Mouse (Mus musculus) cerebral cortex, adult 2 months (tissue): ENCODE data around the gene Vav2.

ENCODE experiments used
- WGBS: fragments of 180-500 bp; shearing (Covaris S2); methylation state at CpG from one replicate; pipeline ENCODE4 v1.1.7; 2018; 5-methylcytosine and 5-hydroxymethylcytosine counted together

Gene Vav2

DNA sequence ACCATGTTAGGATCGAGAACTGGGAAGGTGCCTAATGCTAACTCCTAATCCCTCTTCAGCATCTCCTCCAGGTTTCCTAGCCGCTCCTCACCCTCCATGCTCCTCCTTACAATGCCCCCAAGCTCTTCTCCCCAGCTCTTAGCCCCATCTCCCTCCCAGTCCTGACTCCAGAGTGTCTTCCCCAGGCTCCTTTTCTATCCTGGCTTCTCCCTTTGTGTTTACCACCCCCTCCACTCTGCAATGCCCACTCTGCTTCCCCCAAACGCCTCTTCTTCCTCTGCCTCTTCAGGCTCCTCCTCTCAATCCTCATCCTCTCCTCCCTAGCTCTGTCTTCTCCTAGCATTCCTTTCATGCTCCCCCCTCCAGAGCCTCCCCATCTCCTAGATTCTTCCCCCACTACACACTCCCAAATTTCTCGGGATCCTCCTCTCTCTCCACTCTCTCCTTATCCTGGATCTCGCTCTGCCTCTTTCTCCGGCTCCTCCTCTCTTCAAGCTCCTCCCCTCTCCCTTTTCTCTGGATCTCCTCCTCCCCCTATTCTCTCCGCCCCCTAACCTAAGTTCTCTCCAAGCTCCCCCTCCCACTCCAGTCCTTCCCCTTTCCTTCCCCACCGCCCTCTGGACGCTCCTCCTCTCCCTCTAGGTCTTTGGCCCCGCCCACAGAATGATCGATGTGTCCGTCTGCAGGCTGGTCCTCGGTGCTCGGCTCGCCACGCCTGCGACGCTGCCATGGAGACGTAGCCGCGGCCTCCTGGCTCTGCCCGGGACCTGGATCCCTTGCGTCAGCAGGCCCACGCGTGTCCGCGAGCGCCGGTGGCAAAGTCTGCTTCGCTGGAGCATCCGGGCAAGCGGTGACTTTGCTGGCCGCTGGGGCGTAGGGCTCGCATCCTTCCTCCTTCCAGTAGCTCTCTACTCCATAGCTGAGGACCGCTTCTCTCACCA lies 15.2 kb upstream of the Vav2 start, which contains the start of gene Brd3os:
TSS of gene Brd3os (plus strand) at position 558 of the 941 bp plus-strand sequence.
- 1% methylated on average over 36 of the region's 36 CpGs for WGBS

DNA sequence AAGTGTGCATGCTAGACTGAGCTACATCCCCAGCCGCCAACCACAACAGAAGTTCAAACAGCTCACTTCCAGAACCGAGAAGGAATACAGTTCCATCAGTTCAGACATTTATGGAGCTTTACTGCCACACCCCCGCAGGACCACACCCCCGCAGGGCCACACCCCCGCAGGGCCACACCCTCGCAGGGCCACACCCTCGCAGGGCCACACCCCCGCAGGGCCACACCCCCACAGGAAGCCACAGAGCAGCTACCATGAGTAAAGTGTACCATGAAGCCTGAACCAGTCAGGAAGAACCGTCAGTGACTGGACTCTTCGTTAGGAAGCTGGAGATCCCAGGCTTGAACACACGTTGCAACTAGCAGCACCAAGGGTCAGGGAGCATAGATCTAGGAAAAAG lies 11.4 kb upstream of the Vav2 start:
- WGBS = 26% methylated on average over 11 of the region's 11 CpGs

DNA sequence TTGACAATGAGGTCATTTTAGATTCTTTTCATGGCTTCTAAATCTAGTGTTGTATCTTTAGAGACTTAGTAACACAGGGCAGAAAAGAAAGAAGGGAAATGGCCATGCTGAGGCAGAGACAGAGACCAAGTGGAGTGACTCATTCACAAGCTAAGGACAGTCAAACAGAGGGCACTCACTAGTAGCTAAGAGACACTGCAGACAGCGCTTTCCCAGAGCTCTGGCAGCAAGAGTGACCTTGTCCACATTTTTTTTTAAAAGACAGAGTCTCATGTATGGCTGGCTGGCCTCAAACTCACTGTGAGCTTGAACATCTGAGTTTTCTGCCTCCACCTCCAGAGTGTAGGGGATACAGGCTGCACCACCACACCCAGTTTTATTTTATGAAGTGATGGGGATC lies 11.0 kb upstream of the Vav2 start:
- WGBS = 73% methylated on average over 1 of the region's 1 CpGs

DNA sequence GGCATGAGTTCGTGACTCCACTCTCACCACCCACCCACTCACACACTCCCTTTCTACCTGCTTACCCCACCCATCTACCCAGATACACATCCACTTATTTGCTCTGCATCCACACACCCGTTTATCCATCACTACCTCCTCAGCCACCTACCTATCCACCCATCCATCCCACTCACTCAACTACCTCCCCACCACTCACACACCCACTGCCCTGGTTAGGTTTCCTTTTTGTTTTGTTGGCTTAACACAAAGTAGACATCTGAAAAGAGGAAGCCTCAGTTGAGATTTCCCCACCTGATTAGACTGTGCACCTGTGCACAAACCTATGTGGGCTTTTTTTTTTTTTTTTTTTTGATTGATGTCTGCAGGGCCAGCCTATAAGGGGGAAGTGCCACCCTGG lies 5.8 kb upstream of the Vav2 start:
- 52% methylated on average over 2 of the region's 2 CpGs for WGBS

DNA sequence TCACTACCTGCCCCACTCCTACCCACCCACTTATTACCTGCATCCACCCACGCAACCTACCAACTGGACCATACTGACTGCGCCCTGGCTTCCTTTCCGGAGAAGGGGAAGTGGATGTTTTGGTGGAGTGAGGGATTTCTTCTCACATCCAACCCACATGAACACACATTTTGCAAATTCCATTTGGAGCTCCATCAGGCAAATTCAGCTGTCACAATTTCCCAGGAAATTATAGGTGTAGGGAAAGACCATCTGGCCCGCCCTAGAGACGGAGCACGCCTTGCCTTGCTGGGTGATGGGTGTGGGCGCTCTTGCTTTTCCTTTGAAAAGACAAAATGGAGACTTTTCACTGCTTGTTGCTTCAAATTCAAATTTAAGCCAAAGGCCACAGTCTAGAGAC lies 3.8 kb upstream of the Vav2 start:
- 51% methylated on average over 7 of the region's 7 CpGs for WGBS

DNA sequence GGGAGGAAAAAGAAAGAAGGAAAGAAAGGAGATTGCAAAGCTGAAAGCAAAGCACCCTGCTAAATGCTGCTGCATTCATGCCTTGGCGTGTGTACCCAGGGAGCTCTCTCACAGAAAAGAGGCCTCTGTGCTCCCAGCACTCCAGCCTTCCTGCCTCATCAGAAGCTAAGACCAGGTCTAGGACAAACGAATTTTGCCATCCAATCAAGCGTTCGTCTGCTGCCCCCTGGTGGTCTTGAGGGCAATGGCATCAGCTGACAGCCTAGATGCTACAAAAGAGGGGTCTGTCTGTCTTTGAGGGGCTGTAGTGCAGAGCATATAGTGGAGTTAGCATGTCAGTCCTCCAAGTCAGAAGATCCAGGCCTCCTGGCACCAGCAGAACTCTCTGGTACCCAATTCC lies 1.2 kb upstream of the Vav2 start:
- WGBS = under 1% methylated on average over 4 of the region's 4 CpGs

DNA sequence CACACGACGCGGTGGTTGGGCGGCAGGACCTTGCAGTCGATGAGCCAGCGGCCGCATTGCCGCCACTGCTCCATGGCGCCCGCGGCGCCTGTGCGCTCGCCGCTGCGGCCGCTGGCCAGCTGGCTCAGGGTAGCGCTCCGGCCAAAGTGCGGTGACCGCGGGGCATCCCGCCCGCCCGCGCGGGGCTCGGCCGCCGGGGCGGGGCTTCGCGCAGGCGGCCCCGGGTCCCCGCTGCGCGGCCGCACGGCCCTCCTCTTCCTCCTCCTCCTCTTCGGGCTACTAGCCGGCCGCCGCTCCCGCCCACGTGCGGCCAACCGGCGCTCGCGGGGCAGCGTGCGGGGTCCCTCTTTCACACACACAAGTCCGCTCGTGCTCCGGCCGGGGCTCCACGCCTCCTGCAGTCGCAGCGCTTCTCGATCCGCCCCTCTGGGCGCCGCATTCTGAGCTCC lies 403 bp downstream of the Vav2 start:
- WGBS = 1% methylated on average over 62 of the region's 64 CpGs

DNA sequence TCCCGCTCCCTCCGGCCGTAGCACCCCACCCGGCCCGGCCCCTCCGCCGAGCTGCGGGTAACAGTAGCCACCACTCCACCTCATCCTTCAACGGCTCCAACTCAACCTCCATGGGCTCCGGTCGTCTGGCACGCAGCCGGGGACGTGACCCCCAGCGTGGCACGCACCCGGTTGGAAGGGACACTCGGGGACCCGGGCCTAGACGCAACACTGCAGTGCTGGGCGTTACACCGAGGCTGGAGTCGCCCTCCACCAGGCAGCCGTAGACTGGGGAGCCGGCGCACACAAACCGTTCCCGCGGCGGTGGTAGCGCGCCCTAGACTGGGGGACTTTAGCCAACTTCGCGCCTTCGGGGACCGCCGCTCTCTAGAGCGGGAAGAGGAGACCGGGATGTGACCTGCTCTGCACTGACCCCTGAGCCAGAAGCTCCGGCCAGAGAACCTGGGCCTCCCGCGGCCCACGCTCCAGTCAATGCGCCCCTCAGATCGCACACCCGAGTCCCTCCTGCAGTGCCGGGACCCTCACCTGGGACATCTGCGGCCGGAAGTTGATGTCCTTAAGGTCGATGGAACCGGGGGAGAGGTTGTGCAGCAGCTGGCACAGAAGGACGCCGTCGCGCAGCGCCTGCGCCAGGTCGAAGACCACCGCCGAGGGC lies 955 bp downstream of the Vav2 start:
- under 1% methylated on average over 60 of the region's 60 CpGs for WGBS

DNA sequence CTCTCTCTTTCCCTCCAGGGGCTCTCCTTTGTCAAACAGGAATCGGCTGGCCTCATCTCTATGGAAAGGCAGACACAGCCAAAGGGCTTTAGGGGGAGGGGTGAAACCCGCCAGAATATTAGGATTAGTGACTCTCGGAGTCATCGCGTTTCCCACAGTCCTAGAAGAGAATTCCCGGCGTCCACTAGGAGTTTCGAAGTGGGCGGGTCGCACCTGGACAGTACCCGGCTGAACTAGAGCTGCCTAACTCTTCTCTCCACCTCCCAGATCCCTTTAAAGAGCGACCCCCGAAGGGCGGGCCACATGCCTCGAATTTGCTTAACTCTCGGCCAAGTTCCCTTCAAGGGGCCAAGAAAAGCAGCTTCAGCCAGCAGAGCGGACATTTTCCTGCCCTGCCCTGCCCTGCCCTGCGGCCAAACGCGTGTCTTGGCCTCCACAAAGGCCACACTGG lies 1.6 kb downstream of the Vav2 start:
- 12% methylated on average over 20 of the region's 20 CpGs for WGBS

DNA sequence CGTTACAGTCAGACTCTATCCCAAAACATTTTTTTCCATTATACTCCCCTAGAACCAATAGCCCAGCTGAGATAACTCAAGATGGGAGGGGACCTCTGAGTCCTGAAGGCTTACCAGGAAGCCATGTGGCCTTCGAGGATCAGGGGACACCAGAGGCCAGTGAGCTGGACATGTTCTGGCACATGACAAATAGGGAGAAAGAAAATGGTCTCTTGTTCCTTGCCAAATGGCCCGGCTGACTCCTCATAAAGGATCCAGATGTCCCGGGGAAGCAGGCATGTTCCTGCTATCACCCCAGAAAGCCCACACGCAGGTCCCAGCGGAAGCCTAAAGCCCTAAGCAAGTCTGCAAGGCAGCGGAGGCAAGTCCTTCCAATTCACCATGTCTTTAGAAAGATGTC lies 3.2 kb downstream of the Vav2 start:
- 83% methylated on average over 7 of the region's 7 CpGs for WGBS

DNA sequence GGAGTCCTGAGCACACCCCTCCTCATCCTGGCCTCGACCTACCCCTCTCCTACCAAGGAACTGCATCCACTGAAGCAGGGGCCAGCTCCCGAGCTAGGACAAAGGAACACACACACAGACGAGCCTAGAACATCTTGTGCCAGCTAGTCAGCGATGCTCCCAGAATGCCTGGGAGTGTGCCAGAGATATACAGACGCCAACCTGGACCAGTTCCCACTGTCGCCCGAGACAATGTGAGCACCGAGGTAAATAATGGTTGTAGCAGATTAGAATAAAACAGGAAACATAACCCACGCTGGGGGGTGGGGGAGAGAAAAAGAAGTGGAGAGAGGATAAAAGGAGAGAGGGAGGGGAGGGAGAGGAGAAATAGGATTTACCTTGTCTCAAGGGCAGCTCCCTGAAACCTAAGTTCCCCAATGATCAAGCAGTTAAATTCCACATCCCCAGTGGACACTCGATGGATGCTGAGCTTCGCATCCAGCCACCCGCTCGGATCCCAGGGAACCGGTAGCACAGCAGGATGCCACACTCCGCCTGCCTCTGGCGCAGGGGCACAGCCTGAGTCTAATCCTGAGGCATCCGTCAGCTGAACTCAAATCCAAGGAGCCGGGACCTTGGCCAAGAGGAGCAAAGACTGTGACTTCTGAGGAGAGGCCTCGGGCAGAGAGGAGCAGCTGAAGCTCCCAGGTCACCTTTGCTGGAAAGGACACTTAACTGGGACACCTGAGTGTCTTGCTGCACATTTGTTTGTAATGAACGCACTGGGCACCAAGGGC lies 5.4 kb downstream of the Vav2 start:
- whole genome bisulfite sequencing = 36% methylated on average over 20 of the region's 20 CpGs

DNA sequence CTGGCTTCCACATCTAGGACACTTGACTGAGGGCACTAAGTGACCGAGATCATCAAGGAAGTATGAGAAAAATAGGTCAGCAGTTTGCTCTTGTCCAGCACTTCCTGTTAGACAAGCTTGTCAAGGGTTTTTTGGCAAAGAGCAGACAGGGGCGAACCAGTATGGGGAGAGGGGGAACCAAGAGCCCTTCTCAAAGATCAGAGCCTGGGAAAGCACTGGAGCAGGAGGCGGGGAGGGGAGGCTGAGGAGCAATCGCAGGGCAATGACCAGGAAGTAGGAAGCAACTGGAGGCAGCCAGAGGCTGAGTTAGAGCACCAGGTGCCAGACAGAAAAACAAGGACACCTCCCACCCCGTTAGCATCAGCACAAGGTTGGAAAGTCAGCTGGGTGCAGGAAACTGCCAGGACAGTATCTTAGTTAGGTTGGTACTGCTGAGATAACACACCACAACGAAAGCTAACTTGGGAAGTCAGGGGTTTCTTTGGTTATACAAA lies 8.2 kb downstream of the Vav2 start:
- WGBS = 69% methylated on average over 6 of the region's 6 CpGs

DNA sequence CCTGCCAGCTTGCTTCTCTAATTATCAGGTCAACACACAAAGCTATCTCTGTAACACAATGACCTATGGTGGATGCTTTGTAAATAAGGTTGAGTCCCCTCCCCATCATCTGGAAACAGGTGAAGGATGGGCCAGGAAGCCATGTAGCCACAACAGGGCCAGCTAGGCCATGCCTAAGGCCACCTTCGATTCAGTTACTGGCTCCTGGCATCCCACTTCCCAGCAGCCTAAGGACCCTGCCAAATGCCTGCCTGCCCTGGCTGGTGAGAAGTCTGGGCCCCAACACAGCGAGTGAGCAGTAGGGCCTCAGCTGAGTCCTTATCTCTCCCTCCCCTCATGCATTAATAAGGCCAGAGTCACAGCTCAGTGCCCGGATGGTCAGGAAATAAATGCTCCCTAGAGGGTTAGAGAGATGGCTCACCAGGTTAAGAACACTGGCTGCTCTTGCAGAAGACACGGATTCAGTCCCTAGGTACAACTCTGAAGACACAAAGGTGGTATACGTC lies 9.1 kb downstream of the Vav2 start:
- 79% methylated on average over 5 of the region's 5 CpGs for WGBS

DNA sequence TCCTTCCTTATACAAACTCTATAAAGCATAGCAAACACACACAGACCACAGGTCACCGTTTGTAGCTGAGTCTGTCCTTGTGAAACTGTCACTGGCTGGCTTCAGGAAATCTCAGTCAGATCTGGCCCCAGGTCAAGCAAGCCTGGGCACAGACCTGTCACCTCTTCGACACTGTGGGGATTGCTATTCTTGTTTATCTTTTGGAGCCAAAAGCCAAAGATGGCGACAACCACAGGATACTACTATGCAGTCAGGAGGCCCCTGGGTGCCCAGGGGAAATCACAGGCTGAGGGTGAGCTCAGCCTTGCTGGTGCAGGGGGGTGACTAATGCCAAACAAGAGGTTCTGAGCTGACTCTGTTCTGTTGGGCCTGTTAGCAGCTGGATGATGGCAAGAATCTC lies 10.4 kb downstream of the Vav2 start:
- WGBS = 63% methylated on average over 3 of the region's 3 CpGs

DNA sequence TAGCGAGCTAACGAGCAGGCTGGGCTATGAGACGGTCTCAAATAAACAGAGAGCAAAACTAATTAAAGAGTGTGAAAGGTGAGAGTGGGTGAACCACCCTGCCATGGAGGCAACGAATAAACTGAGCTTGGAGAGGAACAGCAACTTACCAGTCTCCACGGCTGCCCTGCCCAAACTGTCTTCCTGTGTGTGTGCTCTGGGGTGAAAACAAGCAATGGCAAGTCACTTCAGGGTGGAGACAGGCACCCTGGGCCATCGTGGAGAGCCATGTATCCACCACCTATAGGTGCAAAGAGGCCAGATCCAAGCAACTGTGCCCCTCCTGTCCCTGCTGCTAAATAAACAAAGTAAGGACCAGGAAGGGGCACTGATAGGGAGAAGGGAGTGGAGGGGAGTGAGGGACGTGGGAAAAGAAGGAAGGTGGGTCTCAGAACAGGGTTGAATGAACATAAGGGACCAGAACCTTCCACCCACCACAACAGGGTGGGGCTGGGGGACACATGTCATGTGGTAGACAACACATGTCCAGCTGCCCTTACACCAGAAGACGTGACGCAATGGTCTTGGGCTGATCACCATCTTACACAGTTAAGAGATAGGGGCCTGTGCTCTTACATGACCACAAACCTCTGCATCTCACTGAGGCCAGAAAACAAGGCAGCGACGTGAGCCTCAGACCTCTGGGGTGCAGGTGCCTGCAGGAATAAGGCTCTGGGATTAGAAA lies 11.6 kb downstream of the Vav2 start:
- WGBS = 82% methylated on average over 11 of the region's 11 CpGs

DNA sequence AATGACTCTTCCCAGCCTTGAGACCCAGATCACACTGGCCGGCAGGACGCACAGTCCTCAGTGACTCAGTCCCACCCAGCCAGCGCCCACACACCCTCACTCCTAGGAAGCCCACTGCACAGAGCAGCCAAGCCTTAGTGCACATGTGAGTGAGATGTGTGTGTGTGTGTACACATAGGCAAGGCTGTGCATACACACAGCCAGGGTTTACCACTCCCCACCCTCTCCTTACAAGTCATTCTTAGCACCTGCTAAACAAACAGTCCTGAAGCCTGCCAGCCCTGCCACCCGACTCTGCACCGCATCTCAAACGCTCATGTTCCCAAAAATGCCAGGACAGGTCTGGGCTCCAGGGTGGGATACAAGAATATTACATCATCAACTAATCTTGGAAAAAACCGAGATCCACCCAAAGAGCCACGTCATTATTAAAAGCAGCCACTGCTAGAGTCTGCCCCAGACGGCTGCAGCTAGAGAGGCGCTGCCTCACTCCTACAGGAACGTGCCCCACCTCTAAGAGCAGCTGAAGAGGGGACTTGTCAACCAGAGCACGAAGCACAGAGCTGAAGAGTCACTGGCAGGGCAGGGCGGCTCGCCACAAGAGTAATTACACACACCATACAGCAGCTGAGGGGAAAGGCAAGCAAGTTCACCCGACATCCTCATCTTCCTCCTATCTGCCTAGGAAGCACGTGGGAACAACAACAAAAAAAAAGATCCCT lies 12.7 kb downstream of the Vav2 start:
- WGBS = 39% methylated on average over 16 of the region's 16 CpGs

DNA sequence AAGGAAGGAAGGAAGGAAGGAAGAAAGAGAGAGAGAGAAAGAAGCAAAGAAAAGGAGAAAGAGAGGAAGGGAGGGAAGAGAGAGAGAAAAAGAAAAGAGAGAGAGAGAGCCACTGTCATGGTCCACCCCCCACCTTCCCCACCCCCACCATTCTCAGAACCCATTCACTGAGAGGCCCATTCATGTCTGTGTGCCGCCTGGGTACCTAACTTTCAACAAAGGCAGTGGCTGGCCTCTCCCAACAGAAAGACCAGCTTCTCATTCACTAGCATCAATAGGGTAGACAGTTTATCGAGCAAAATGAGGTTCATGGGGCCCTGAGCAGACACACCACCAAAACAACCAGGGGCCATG lies 13.3 kb downstream of the Vav2 start:
- 64% methylated on average over 2 of the region's 2 CpGs for WGBS

DNA sequence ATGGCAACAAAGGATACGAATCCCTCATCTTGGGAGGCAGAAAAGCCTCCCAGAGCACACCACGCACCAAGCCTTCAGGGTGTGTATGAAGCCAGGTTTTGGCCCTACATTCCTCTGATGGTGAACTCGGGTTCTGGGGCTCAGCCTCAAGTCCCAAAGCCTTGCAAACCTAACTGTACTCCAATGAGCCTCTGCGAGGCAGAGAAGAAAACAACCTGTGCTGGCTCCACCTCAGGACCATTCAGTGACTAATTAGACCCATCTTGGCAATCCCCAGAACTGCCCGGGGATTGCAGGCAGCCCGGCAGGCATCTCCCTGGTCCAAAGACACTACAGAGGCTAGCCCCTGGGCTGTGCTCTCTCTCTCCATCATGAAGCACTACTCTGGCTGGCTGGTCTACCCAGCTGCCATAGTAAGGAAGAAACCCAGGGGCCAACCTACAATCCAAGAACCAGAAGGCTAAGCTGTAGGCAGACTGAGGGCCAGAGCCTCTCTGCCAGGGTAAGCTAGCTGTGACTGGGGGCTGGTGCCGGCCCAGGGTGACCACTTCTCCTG lies 14.5 kb downstream of the Vav2 start:
- WGBS = 53% methylated on average over 7 of the region's 7 CpGs

DNA sequence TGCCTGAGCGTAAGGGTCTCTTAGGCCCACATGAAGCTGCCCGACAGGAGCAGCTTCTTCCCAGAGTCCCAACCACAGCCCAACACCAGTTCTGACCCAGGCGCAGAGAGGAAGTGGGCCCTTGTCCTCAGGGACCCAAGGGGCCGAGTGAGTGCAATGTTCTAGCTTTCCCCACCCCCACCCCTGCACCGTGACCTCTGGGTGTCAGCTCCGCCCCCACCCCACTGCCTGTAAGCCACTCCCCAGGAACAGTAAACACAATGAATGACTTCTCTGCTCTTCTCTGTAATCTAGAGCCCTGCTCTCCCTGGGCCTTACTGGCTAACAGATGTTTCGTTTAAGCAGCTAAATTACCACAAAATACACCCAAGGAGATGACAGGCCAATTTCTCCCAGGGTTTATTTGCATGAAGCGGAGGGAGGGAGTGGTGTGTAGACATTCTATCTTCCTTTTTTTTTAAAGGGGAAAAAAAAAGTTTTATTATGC lies 15.1 kb downstream of the Vav2 start:
- 56% methylated on average over 8 of the region's 8 CpGs for WGBS

DNA sequence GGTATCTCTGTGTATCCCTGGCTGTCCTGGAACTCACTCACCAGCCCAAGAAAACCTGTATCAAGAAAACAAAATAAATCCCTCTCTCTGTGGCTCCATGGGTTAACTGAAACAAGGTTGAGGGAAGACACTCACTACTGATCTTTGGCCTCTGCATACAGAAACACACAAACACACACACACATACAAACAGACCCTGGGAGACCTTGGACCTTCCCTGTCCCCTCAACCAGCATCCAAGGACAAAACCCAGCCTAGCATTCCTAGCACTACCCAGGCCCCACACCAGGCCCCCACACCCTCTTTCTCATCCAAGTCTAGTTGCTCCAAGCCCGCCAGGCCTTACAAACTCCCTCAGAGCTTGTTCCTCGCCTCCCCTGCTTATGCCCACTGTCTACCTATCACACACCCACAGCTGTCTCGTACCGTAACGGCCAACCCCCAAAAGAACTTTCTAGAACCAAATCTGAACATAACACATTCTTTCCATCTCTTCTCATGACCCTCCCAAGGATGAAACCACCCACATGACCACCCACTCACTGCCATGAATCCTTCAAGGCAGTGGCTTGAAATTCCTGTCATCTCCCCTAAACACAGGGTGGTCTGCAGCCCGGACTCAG lies 16.2 kb downstream of the Vav2 start:
- 77% methylated on average over 6 of the region's 6 CpGs for WGBS
